Mouse (Mus musculus): ENCODE results near the gene Otoa.

DNA sequence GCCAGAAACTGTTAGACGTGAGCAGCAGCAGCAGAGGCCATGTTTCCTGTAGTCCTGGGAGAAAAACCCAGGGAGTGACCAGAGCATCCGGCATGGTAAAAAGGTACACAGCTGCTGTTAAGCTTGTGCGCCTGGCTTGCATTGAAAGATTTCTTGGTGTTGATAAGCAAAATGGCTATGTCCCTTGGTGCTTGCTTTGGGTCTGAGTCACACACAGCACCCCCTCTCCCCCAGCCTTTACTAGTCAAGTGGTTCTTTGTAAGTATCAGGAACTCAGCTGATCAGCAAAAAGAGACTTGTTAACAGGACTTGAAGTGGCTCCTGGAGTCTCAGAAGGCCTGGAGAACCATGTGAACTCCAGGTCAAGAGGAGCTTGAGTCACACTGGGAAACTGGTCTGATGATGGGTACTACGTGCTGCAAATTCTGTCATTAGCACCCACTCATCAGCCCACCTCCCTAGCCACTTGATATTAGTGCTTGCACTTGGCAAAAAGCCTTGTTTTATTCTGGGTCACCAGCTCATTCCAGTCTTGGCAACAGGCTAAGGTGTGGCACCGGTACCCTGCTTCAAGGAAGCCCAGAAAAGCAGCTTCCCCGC lies 6.5 kb upstream of the Otoa start:
- no peak for TF ChIP-seq EP300 (IDR thresholded peaks at IDR 0.05; ENCODE audit: low read depth)
- no peak for TF ChIP-seq CTCF (IDR thresholded peaks at IDR 0.05; ENCODE audit: low read depth)
